Mouse (Mus musculus): ENCODE measurements around the gene Gm37240. TPM values are rescaled to one million over a fixed set of nuclear protein-coding genes. Genes with fewer than 3 reads are reported as not detected.
A peak's percentile ranks its signal among the peaks of the same experiment; 100 is the strongest.
"Not testable (repeated sequence)": the region's sequence is repeated elsewhere in the genome, so short reads cannot be mapped to it uniquely, and the experiment has no call there.

Gm37240 gene
- polyA plus RNA-seq, 1 experiment from 2014 or later: 0.52 TPM

- Histone ChIP-seq H3K4me3 (ENCODE audit: low read depth, low read length) (no peak overlapping the region), H3K27ac (ENCODE audit: low read depth, low read length) (no peak overlapping the region), H3K4me1 (replicated peaks; ENCODE audit: control insufficient read depth, insufficient read depth, low read length) (no peaks in the 10 kb centered on the region), H3K9me3 (ENCODE audit: control insufficient read depth, low read length) (no peaks in the 10 kb centered on the region), H3K36me3 (ENCODE audit: control insufficient read depth, insufficient read depth, low read length) (no peaks in the 10 kb centered on the region), H3K27me3 (ENCODE audit: control insufficient read depth, insufficient read depth, low read length) (no peaks in the 10 kb centered on the region), H3K4me2 (replicated peaks; ENCODE audit: low read depth, low read length) (no peak overlapping the region; the same call in 1 of the 2 replicates), H3K9ac (ENCODE audit: low read depth, low read length) (no peak overlapping the region)
- DNase-seq (ENCODE audit: low spot score) (peak; percentile 15), ATAC-seq (ENCODE audit: low FRiP score) (no peak; the same call in 1 of the 2 replicates)
- 21% methylated on average over 16 of the region's 16 CpGs for WGBS
These were observed 1232.2 kb downstream of the Gm37240 start for GRCm38 (mm10) chr3:84654900-84655784.

- Histone ChIP-seq H3K9me3 (ENCODE audit: control insufficient read depth, low read length) (no peaks in the 10 kb centered on the region), H3K9ac (ENCODE audit: low read depth, low read length) (no peak overlapping the region), H3K4me1 (replicated peaks; ENCODE audit: control insufficient read depth, insufficient read depth, low read length) (no peaks in the 10 kb centered on the region), H3K27me3 (ENCODE audit: control insufficient read depth, insufficient read depth, low read length) (no peaks in the 10 kb centered on the region), H3K36me3 (ENCODE audit: control insufficient read depth, insufficient read depth, low read length) (no peaks in the 10 kb centered on the region), H3K4me2 (replicated peaks; ENCODE audit: low read depth, low read length) (no peak overlapping the region), H3K27ac (ENCODE audit: low read depth, low read length) (no peak overlapping the region), H3K4me3 (ENCODE audit: low read depth, low read length) (no peak overlapping the region)
- DNase-seq (ENCODE audit: low spot score) (peak; percentile 32), ATAC-seq (ENCODE audit: low FRiP score) (no peak)
- WGBS: 36% methylated on average over 12 of the region's 12 CpGs
These were observed 1233.0 kb downstream of the Gm37240 start for GRCm38 (mm10) chr3:84654246-84654826.

GRCm38 (mm10) chr3:84653557-84654245 is 1233.6 kb downstream of the Gm37240 start:
- H3K4me3 ChIP-seq (ENCODE audit: low read depth, low read length): no peak overlapping the region
- no peaks in the 10 kb centered on the region for H3K4me1 ChIP-seq (replicated peaks; ENCODE audit: control insufficient read depth, insufficient read depth, low read length)
- no peaks in the 10 kb centered on the region for H3K9me3 ChIP-seq (ENCODE audit: control insufficient read depth, low read length)
- DNase-seq (ENCODE audit: low spot score): peak; percentile 20
- WGBS: 28% methylated on average over 13 of the region's 14 CpGs
- H3K9ac ChIP-seq (ENCODE audit: low read depth, low read length): no peak overlapping the region
- no peak for ATAC-seq (ENCODE audit: low FRiP score)
- no peaks in the 10 kb centered on the region for H3K27me3 ChIP-seq (ENCODE audit: control insufficient read depth, insufficient read depth, low read length)
- H3K4me2 ChIP-seq (replicated peaks; ENCODE audit: low read depth, low read length): peak overlapping the region; percentile 19; the same call in 1 of the 2 replicates
- H3K36me3 ChIP-seq (ENCODE audit: control insufficient read depth, insufficient read depth, low read length): no peaks in the 10 kb centered on the region
- H3K27ac ChIP-seq (ENCODE audit: low read depth, low read length): no peak overlapping the region

GRCm38 (mm10) chr3:84652643-84653556 is 1234.4 kb downstream of the Gm37240 start:
- Histone ChIP-seq H3K4me1 (replicated peaks; ENCODE audit: control insufficient read depth, insufficient read depth, low read length) (no peaks in the 10 kb centered on the region), H3K9ac (ENCODE audit: low read depth, low read length) (no peak overlapping the region), H3K4me2 (replicated peaks; ENCODE audit: low read depth, low read length) (no peak overlapping the region), H3K9me3 (ENCODE audit: control insufficient read depth, low read length) (no peaks in the 10 kb centered on the region), H3K27ac (ENCODE audit: low read depth, low read length) (no peak overlapping the region), H3K4me3 (ENCODE audit: low read depth, low read length) (no peak overlapping the region), H3K27me3 (ENCODE audit: control insufficient read depth, insufficient read depth, low read length) (no peaks in the 10 kb centered on the region), H3K36me3 (ENCODE audit: control insufficient read depth, insufficient read depth, low read length) (no peaks in the 10 kb centered on the region)
- DNase-seq (ENCODE audit: low spot score): no peak
- 85% methylated on average over 12 of the region's 12 CpGs for WGBS
- ATAC-seq (ENCODE audit: low FRiP score): no peak

GRCm38 (mm10) chr3:84649578-84650327 is 1237.6 kb downstream of the Gm37240 start:
- no peaks in the 10 kb centered on the region for H3K9me3 ChIP-seq (ENCODE audit: control insufficient read depth, low read length)
- no peak overlapping the region for H3K4me2 ChIP-seq (replicated peaks; ENCODE audit: low read depth, low read length)
- H3K36me3 ChIP-seq (ENCODE audit: control insufficient read depth, insufficient read depth, low read length): no peaks in the 10 kb centered on the region
- DNase-seq (ENCODE audit: low spot score) (no peak), ATAC-seq (ENCODE audit: low FRiP score) (no peak)
- H3K27me3 ChIP-seq (ENCODE audit: control insufficient read depth, insufficient read depth, low read length): no peaks in the 10 kb centered on the region
- no peak overlapping the region for H3K9ac ChIP-seq (ENCODE audit: low read depth, low read length)
- no peak overlapping the region for H3K4me3 ChIP-seq (ENCODE audit: low read depth, low read length)
- no peaks in the 10 kb centered on the region for H3K4me1 ChIP-seq (replicated peaks; ENCODE audit: control insufficient read depth, insufficient read depth, low read length)
- 90% methylated on average over 12 of the region's 12 CpGs for WGBS
- H3K27ac ChIP-seq (ENCODE audit: low read depth, low read length): no peak overlapping the region

- H3K4me2 ChIP-seq (replicated peaks; ENCODE audit: low read depth, low read length); H3K36me3 ChIP-seq (ENCODE audit: control insufficient read depth, insufficient read depth, low read length); ATAC-seq (ENCODE audit: low FRiP score); H3K9ac ChIP-seq (ENCODE audit: low read depth, low read length); H3K27me3 ChIP-seq (ENCODE audit: control insufficient read depth, insufficient read depth, low read length); H3K4me3 ChIP-seq (ENCODE audit: low read depth, low read length); H3K27ac ChIP-seq (ENCODE audit: low read depth, low read length); H3K9me3 ChIP-seq (ENCODE audit: control insufficient read depth, low read length); H3K4me1 ChIP-seq (replicated peaks; ENCODE audit: control insufficient read depth, insufficient read depth, low read length); DNase-seq (ENCODE audit: low spot score): not testable (repeated sequence)
- WGBS: 87% methylated on average over 4 of the region's 4 CpGs
These were observed 1239.2 kb downstream of the Gm37240 start for GRCm38 (mm10) chr3:84648069-84648468.

GRCm38 (mm10) chr3:84647616-84648015 is 1239.7 kb downstream of the Gm37240 start:
- no peak overlapping the region for H3K4me2 ChIP-seq (replicated peaks; ENCODE audit: low read depth, low read length)
- H3K9me3 ChIP-seq (ENCODE audit: control insufficient read depth, low read length): no peaks in the 10 kb centered on the region
- no peak overlapping the region for H3K4me3 ChIP-seq (ENCODE audit: low read depth, low read length)
- DNase-seq (ENCODE audit: low spot score) (no peak), ATAC-seq (ENCODE audit: low FRiP score) (no peak)
- no peak overlapping the region; the same call in 1 of the 2 replicates for H3K9ac ChIP-seq (ENCODE audit: low read depth, low read length)
- WGBS: 47% methylated on average over 4 of the region's 4 CpGs
- no peaks in the 10 kb centered on the region for H3K4me1 ChIP-seq (replicated peaks; ENCODE audit: control insufficient read depth, insufficient read depth, low read length)
- H3K27ac ChIP-seq (ENCODE audit: low read depth, low read length): no peak overlapping the region
- H3K27me3 ChIP-seq (ENCODE audit: control insufficient read depth, insufficient read depth, low read length): no peaks in the 10 kb centered on the region
- no peaks in the 10 kb centered on the region for H3K36me3 ChIP-seq (ENCODE audit: control insufficient read depth, insufficient read depth, low read length)

Data from hindbrain, embryonic 11.5 days (tissue).